Mouse (Mus musculus) limb, embryonic 10.5 days (tissue): Measurements from ENCODE around the gene Vps41. TPM values are rescaled to one million over a fixed set of nuclear protein-coding genes. Genes with fewer than 3 reads are reported as not detected.

Source experiments
- polyA plus RNA-seq: library from polyadenylated mRNA; unstranded; fragments of >200 nt; fragmentation: Nextera tagmentation; extraction: Ambion mirVana; gene quantifications from 2 replicates; pipeline ENCODE4 v1.2.1, GENCODE M21; 2016

The Vps41 gene
- polyA plus RNA-seq, 1 experiment from 2014 or later = 62.0 TPM

Other genes starting within 250 kb of the Vps41 start
- 0.97 and 1.0 TPM in 2 replicates for gene Amph, start 230.9 kb downstream of the Vps41 start, polyA plus RNA-seq